Mouse (Mus musculus) MEL (cell line): Measurements from ENCODE around the gene Gad1. TPM values are rescaled to one million over a fixed set of nuclear protein-coding genes. Genes with fewer than 3 reads are reported as not detected.

Experiments used
- DNase-seq: peaks from one replicate; pipeline ENCODE4 v3.0.0; 2011; ENCODE audit warnings: low read depth, low spot score
- H3K27ac ChIP-seq: 2 replicates; pipeline ENCODE4 v1.5.1; 2012; ENCODE audit warnings: low read depth, mild to moderate bottlenecking, control low read depth, low read length, moderate library complexity; ENCODE audit not compliant: control insufficient read depth
- H3K27me3 ChIP-seq, 2 experiments: fragments of 150-350 bp in 1 of 2; sonication (generic) in 1 of 2; 2 replicates each; pipeline ENCODE4 v1.6.1; 2012; ENCODE audit warnings: low read length in 2 of 2, mild to moderate bottlenecking in 2 of 2, improper control_type of control experiment in 1 of 2, moderate library complexity in 1 of 2; ENCODE audit not compliant: insufficient read depth in 2 of 2, control insufficient read depth in 1 of 2
- H3K36me3 ChIP-seq, 2 experiments: 2 replicates each; pipeline ENCODE4 v1.6.1; 2012 to 2014; ENCODE audit warnings: low read length in 2 of 2, improper control_type of control experiment in 1 of 2, inconsistent platforms in 1 of 2, mild to moderate bottlenecking in 1 of 2; ENCODE audit not compliant: insufficient read depth in 2 of 2, control insufficient read depth in 1 of 2
- H3K4me1 ChIP-seq, 2 experiments: fragments of 150-350 bp in 1 of 2; sonication (generic) in 1 of 2; 2 replicates each; pipeline ENCODE4 v1.6.1; 2012; ENCODE audit warnings: low read length in 2 of 2, improper control_type of control experiment in 1 of 2, mild to moderate bottlenecking in 1 of 2; ENCODE audit not compliant: insufficient read depth in 2 of 2, control insufficient read depth in 1 of 2
- H3K4me3 ChIP-seq, 2 experiments: fragments of 150-350 bp in 1 of 2; sonication (generic) in 1 of 2; 2 replicates each; pipeline ENCODE4 v1.5.1; 2012; ENCODE audit warnings: low read depth in 2 of 2, low read length in 2 of 2, mild to moderate bottlenecking in 2 of 2, moderate library complexity in 2 of 2, control low read depth in 1 of 2, improper control_type of control experiment in 1 of 2; ENCODE audit not compliant: control insufficient read depth in 1 of 2, insufficient read depth in 1 of 2
- H3K79me2 ChIP-seq: 2 replicates; pipeline ENCODE4 v1.6.1; 2012; ENCODE audit warnings: mild to moderate bottlenecking, low read length, moderate library complexity; ENCODE audit not compliant: control insufficient read depth, poor library complexity, insufficient read depth
- H3K9ac ChIP-seq: 2 replicates; pipeline ENCODE4 v1.6.1; 2012; ENCODE audit warnings: low read depth, mild to moderate bottlenecking, control low read depth, low read length, moderate library complexity; ENCODE audit not compliant: control insufficient read depth, poor library complexity, severe bottlenecking
- H3K9me3 ChIP-seq: fragments of 150-350 bp; sonication (generic); replicated peaks from 2 replicates; pipeline ENCODE4 v1.6.1; 2012; ENCODE audit warnings: mild to moderate bottlenecking, low read length, improper control_type of control experiment, moderate library complexity; ENCODE audit not compliant: insufficient read depth
- BHLHE40 ChIP-seq: IDR thresholded peaks from 2 replicates; pipeline ENCODE4 v1.6.1; 2012; ENCODE audit warnings: low read depth, mild to moderate bottlenecking, inconsistent platforms, low read length, improper control_type of control experiment, borderline replicate concordance
- E2F4 ChIP-seq: IDR thresholded peaks from 2 replicates; pipeline ENCODE4 v1.6.1; 2011; ENCODE audit warnings: low read depth, low read length, improper control_type of control experiment, borderline replicate concordance
- EP300 ChIP-seq, 2 experiments: IDR thresholded peaks; 2 replicates each; pipeline ENCODE4 v1.6.1; 2011; ENCODE audit warnings: improper control_type of control experiment in 2 of 2, low read length in 2 of 2, low read depth in 1 of 2, mild to moderate bottlenecking in 1 of 2
- ETS1 ChIP-seq: IDR thresholded peaks from 2 replicates; pipeline ENCODE4 v1.6.1; 2012; ENCODE audit warnings: low read depth, mild to moderate bottlenecking, inconsistent platforms, low read length, improper control_type of control experiment, moderate library complexity
- GABPA ChIP-seq: IDR thresholded peaks from 2 replicates; pipeline ENCODE4 v1.6.1; 2012; ENCODE audit warnings: low read depth, mild to moderate bottlenecking, inconsistent platforms, low read length, improper control_type of control experiment, moderate library complexity
- GATA1 ChIP-seq: IDR thresholded peaks from 2 replicates; pipeline ENCODE4 v1.6.1; 2011; ENCODE audit warnings: low read depth, low read length, improper control_type of control experiment
- HCFC1 ChIP-seq: IDR thresholded peaks from 2 replicates; pipeline ENCODE4 v1.6.1; 2012; ENCODE audit warnings: low read depth, mild to moderate bottlenecking, inconsistent platforms, low read length, improper control_type of control experiment, moderate library complexity
- JUND ChIP-seq: IDR thresholded peaks from 2 replicates; pipeline ENCODE4 v1.6.1; 2011; ENCODE audit warnings: low read depth, mild to moderate bottlenecking, improper control_type of control experiment, low read length
- KAT2A ChIP-seq: conservative IDR thresholded peaks from 2 replicates; pipeline ENCODE4 v1.6.1; 2012; ENCODE audit warnings: low read depth, low read length, improper control_type of control experiment, inconsistent platforms
- MAFK ChIP-seq: IDR thresholded peaks from 2 replicates; pipeline ENCODE4 v1.6.1; 2011; ENCODE audit warnings: low read depth, mild to moderate bottlenecking, low read length, improper control_type of control experiment, borderline replicate concordance
- MAX ChIP-seq: IDR thresholded peaks from 2 replicates; pipeline ENCODE4 v1.6.1; 2011; ENCODE audit warnings: low read length, improper control_type of control experiment
- MXI1 ChIP-seq: IDR thresholded peaks from 2 replicates; pipeline ENCODE4 v1.6.1; 2011; ENCODE audit warnings: mild to moderate bottlenecking, low read depth, low read length, improper control_type of control experiment
- MYC ChIP-seq: IDR thresholded peaks from 2 replicates; pipeline ENCODE4 v1.6.1; 2011; ENCODE audit warnings: low read depth, mild to moderate bottlenecking, low read length, improper control_type of control experiment, moderate library complexity
- NELFE ChIP-seq: IDR thresholded peaks from 2 replicates; pipeline ENCODE4 v1.6.1; 2011; ENCODE audit warnings: low read depth, low read length, improper control_type of control experiment
- SIN3A ChIP-seq: IDR thresholded peaks from 2 replicates; pipeline ENCODE4 v1.6.1; 2012; ENCODE audit warnings: low read length, improper control_type of control experiment, inconsistent platforms
- TBP ChIP-seq: IDR thresholded peaks from 2 replicates; pipeline ENCODE4 v1.8.0; 2011; ENCODE audit warnings: low read depth, low read length, improper control_type of control experiment
- USF1 ChIP-seq: IDR thresholded peaks from 2 replicates; pipeline ENCODE4 v1.6.1; 2014; ENCODE audit warnings: low read depth, mild to moderate bottlenecking, inconsistent platforms, low read length, improper control_type of control experiment, moderate library complexity
- USF2 ChIP-seq, 2 experiments: IDR thresholded peaks; 2 replicates each; pipeline ENCODE4 v1.6.1; 2011 to 2012; ENCODE audit warnings: improper control_type of control experiment in 2 of 2, low read length in 2 of 2, borderline replicate concordance in 1 of 2, inconsistent platforms in 1 of 2, low read depth in 1 of 2, mild to moderate bottlenecking in 1 of 2; ENCODE audit not compliant: insufficient read depth in 1 of 2
- ZKSCAN1 ChIP-seq: IDR thresholded peaks from 2 replicates; pipeline ENCODE4 v1.6.1; 2012; ENCODE audit warnings: low read depth, mild to moderate bottlenecking, inconsistent platforms, low read length, improper control_type of control experiment, moderate library complexity
- ZNF384 ChIP-seq: IDR thresholded peaks from 2 replicates; pipeline ENCODE4 v1.6.1; 2012; ENCODE audit warnings: low read depth, mild to moderate bottlenecking, inconsistent platforms, low read length, improper control_type of control experiment
- polyA plus RNA-seq, 2 experiments: library from polyadenylated mRNA; stranded (reverse) in 1 of 2; unstranded in 1 of 2; fragments of >175 nt in 1 of 2; fragments of >200 nt in 1 of 2; gene quantifications; 2 replicates each; pipeline versions ENCODE4 v1.2.1 to v1.2.4; 2012; ENCODE audit warnings: low replicate concordance in 2 of 2, low read depth in 1 of 2; ENCODE audit not compliant: insufficient read length in 2 of 2, insufficient read depth in 1 of 2, missing spikeins in 1 of 2
- total RNA-seq: library from RNA; depleted of rRNA; stranded (reverse); fragments of 300-350 nt; gene quantifications from 2 replicates; pipeline ENCODE4 v1.2.3, GENCODE M21; 2012

The Gad1 gene
- total and polyA plus RNA-seq, 3 experiments, result not detected

- TF ChIP-seq GATA1 (no peak), MAX (no peak), ETS1 (no peak), BHLHE40 (no peak), NELFE (no peak), MYC (no peak), JUND (no peak)
- no peaks in the 10 kb centered on the region for H3K27me3 ChIP-seq
- H3K4me1 ChIP-seq, result no peaks in the 10 kb centered on the region
- no peaks in the 10 kb centered on the region for H3K9me3 ChIP-seq
- DNase-seq, result no peak
- H3K4me3 ChIP-seq, result no peak overlapping the region
- H3K79me2 ChIP-seq, result no peaks in the 10 kb centered on the region
- no peak overlapping the region for H3K9ac ChIP-seq
- H3K36me3 ChIP-seq, result no peaks in the 10 kb centered on the region
- H3K27ac ChIP-seq, result no peak overlapping the region
Observed at GRCm38 (mm10) chr2:70609769-70610168, 56.9 kb downstream of the Gad1 start.

DNA sequence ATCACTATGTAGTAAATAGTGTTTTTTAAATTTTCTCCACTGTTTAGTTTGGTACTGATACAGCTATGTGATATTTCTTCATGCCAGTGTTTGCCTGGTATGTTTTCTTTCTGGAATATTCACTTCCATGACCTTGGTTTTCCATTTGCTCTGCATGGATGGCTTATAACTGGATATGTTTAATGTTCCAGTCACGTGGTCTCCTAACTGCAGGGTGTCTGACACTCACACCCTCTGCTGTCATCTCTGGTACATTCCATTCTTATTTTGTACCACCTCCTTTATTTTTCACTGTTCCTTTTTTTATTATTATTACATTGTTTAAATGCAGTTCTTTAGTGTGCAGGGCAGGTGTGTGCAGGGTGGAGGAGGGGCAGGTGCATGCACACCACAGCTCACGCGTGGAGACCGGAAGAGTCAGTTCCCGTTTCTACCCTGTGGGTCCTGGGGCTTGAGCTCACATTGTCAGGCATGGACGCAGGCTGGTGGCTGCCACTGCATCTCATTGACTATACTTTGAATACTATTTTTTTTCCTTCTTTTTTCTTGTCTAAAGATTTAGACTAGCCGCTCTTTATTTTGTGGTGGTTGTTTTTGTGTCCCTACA is 62.0 kb downstream of the Gad1 start:
- Histone ChIP-seq H3K79me2 (no peaks in the 10 kb centered on the region), H3K9ac (no peak overlapping the region), H3K36me3 (no peaks in the 10 kb centered on the region), H3K4me3 (no peak overlapping the region), H3K27me3 (no peaks in the 10 kb centered on the region), H3K27ac (no peak overlapping the region), H3K9me3 (no peaks in the 10 kb centered on the region), H3K4me1 (no peaks in the 10 kb centered on the region)
- DNase-seq, result no peak
- TF ChIP-seq ZKSCAN1, result no peak
- TF ChIP-seq GABPA, result no peak
- TF ChIP-seq MAFK, result no peak
- no peak for TF ChIP-seq MXI1
- TF ChIP-seq MAX, result no peak
- TF ChIP-seq HCFC1, result no peak
- no peak for TF ChIP-seq KAT2A
- TF ChIP-seq BHLHE40, result no peak
- no peak for TF ChIP-seq EP300 (IDR thresholded peaks at IDR 0.05; ENCODE audit: low read depth in 1 of 2, low read length in 2 of 2)

- no peak overlapping the region for H3K4me3 ChIP-seq
- H3K9ac ChIP-seq, result no peak overlapping the region
- TF ChIP-seq ZNF384 (no peak), BHLHE40 (no peak), TBP (no peak), SIN3A (no peak), USF1 (no peak), E2F4 (no peak), USF2 (IDR thresholded peaks at IDR 0.05; ENCODE audit: borderline replicate concordance in 1 of 2, insufficient read depth in 1 of 2, low read depth in 1 of 2, low read length in 2 of 2) (no peak)
- H3K36me3 ChIP-seq, result no peaks in the 10 kb centered on the region
- H3K27me3 ChIP-seq, result no peaks in the 10 kb centered on the region
- no peaks in the 10 kb centered on the region for H3K4me1 ChIP-seq
- DNase-seq, result no peak
- H3K27ac ChIP-seq, result no peak overlapping the region
- H3K9me3 ChIP-seq, result no peaks in the 10 kb centered on the region
- H3K79me2 ChIP-seq, result no peaks in the 10 kb centered on the region
Observed at GRCm38 (mm10) chr2:70616076-70616475, 63.2 kb downstream of the Gad1 start.
